Mouse (Mus musculus) myocyte (in vitro differentiated cells): ENCODE measurements around the gene Uchl4.

ENCODE experiments used
- E2F4 ChIP-seq: IDR thresholded peaks from one replicate; pipeline ENCODE4 v1.6.1; 2011; ENCODE audit warnings: mild to moderate bottlenecking, control low read depth, moderate library complexity; ENCODE audit not compliant: insufficient read depth
- POLR2A ChIP-seq: IDR thresholded peaks from one replicate; pipeline ENCODE4 v1.6.1; 2011; ENCODE audit warnings: low read depth, mild to moderate bottlenecking, control low read depth, moderate library complexity; ENCODE audit not compliant: insufficient read length
- TCF12 ChIP-seq: IDR thresholded peaks from one replicate; pipeline ENCODE4 v1.6.1; 2011; ENCODE audit warnings: mild to moderate bottlenecking, control low read depth; ENCODE audit not compliant: poor library complexity, insufficient read depth, severe bottlenecking
- TCF3 ChIP-seq: IDR thresholded peaks from one replicate; pipeline ENCODE4 v1.6.1; 2011; ENCODE audit warnings: low read depth, control low read depth; ENCODE audit not compliant: insufficient read length
- USF1 ChIP-seq: IDR thresholded peaks from one replicate; pipeline ENCODE4 v1.6.1; 2011; ENCODE audit warnings: low read depth, mild to moderate bottlenecking, control low read depth, moderate library complexity

GRCm38 (mm10) chr9:64259906-64260305 lies 24.9 kb downstream of the Uchl4 start:
- TF ChIP-seq POLR2A = no peak
- TF ChIP-seq USF1 = no peak
- no peak for TF ChIP-seq TCF12
- TF ChIP-seq E2F4 = no peak
- no peak for TF ChIP-seq TCF3
